Mouse (Mus musculus) small intestine, adult 2 months (tissue): Measurements from ENCODE around the gene Dnajc16. TPM values are rescaled to one million over a fixed set of nuclear protein-coding genes. Genes with fewer than 3 reads are reported as not detected.

Source experiments
- H3K27ac ChIP-seq: fragments of 200-500 bp; 2 replicates; pipeline ENCODE4 v1.5.1; 2012; ENCODE audit warnings: low read depth, low read length, control low read depth, inconsistent platforms; ENCODE audit not compliant: insufficient read depth
- H3K27me3 ChIP-seq: fragments of 200-500 bp; 2 replicates; pipeline ENCODE4 v1.6.1; 2012; ENCODE audit warnings: mild to moderate bottlenecking, moderate library complexity, low read length, inconsistent platforms; ENCODE audit not compliant: control insufficient read depth, insufficient read depth
- H3K36me3 ChIP-seq: fragments of 200-500 bp; 2 replicates; pipeline ENCODE4 v1.6.1; 2012; ENCODE audit warnings: mild to moderate bottlenecking, low read length, control low read depth, inconsistent platforms; ENCODE audit not compliant: control insufficient read depth, insufficient read depth
- H3K4me1 ChIP-seq: fragments of 200-500 bp; 2 replicates; pipeline ENCODE4 v1.6.1; 2012; ENCODE audit warnings: low read length, inconsistent platforms, mixed read lengths; ENCODE audit not compliant: control insufficient read depth, insufficient read depth, insufficient read length
- H3K4me3 ChIP-seq: fragments of 200-500 bp; 2 replicates; pipeline ENCODE4 v1.5.1; 2012; ENCODE audit warnings: low read depth, mild to moderate bottlenecking, control low read depth, inconsistent platforms, low read length, moderate library complexity
- CTCF ChIP-seq: fragments of 200-500 bp; IDR thresholded peaks from 2 replicates; pipeline ENCODE4 v1.5.1; 2012; ENCODE audit warnings: low read depth, mild to moderate bottlenecking, control low read depth, inconsistent platforms, low read length, moderate library complexity, mixed read lengths; ENCODE audit not compliant: insufficient replicate concordance, insufficient read length; ENCODE audit errors: extremely low read depth
- POLR2A ChIP-seq: fragments of 200-500 bp; IDR thresholded peaks from 2 replicates; pipeline ENCODE4 v1.6.1; 2012; ENCODE audit warnings: low read depth, mild to moderate bottlenecking, control low read depth, inconsistent platforms, low read length, moderate library complexity
- WGBS: fragments of 180-500 bp; shearing (Covaris S2); methylation state at CpG from one replicate; pipeline ENCODE4 v1.1.7; 2018; 5-methylcytosine and 5-hydroxymethylcytosine counted together
- polyA plus RNA-seq: library from polyadenylated mRNA; depleted of rRNA; stranded (reverse); fragments of >200 nt; gene quantifications from 2 replicates; pipeline ENCODE4 v1.2.3, GENCODE M21; 2012

The Dnajc16 gene
- polyA plus RNA-seq, 1 experiment = 5.3 TPM

DNA sequence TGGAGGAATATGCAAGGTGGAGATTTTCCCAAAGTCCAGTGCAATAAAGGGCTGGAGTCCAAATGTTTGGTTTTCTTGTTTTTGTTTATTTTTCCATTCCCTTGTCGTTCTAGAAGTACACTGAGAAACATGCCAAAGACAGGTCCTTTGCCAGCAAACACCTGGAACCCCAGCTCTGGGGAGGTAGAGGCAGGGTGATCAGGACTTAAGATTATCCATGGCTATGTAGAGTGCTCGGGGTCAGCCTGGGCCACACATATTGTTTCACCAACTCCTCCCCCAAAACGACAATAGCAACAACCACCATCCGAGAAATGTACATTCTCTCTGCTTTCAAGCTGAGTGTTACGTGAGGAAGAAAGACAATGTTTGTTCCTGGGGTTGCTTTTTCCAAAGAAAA lies 35.3 kb upstream of the Dnajc16 start, which contains the start of gene Cela2a:
TSS of gene Cela2a (minus strand) at position 101 of the 400 bp plus-strand sequence.
- H3K4me1 ChIP-seq = no peaks in the 10 kb centered on the region
- no peak within 1 kb of the TSS for H3K27ac ChIP-seq
- 61% methylated on average over 5 of the region's 5 CpGs for WGBS
- no peak for TF ChIP-seq POLR2A
- H3K36me3 ChIP-seq = no peaks in the 10 kb centered on the region
- H3K27me3 ChIP-seq = no peaks in the 10 kb centered on the region
- H3K4me3 ChIP-seq = no peak within 1 kb of the TSS

DNA sequence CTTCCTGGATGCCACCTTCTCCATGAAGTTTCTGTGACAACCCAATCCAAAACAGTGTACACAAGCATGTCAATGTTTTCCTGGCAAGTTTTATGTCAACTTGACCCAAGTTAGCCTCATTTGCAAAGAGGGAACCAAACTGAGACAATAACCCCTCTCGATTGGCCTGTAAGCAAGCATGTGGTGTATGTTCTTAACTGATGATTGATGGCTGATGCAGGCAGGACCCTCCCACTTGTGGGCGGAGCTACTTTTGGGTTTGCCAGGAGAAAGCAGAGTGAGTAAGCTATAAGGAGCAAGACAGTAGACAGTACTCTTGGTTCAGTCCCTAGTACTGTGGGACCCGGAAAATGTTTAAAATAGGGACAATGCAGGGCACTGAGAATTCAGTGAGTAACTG lies 32.2 kb upstream of the Dnajc16 start:
- Histone ChIP-seq H3K4me1 (no peaks in the 10 kb centered on the region), H3K27ac (no peak overlapping the region), H3K4me3 (no peak overlapping the region), H3K36me3 (no peaks in the 10 kb centered on the region), H3K27me3 (no peaks in the 10 kb centered on the region)
- WGBS = 39% methylated on average over 3 of the region's 3 CpGs
- TF ChIP-seq POLR2A (no peak), CTCF (no peak)

DNA sequence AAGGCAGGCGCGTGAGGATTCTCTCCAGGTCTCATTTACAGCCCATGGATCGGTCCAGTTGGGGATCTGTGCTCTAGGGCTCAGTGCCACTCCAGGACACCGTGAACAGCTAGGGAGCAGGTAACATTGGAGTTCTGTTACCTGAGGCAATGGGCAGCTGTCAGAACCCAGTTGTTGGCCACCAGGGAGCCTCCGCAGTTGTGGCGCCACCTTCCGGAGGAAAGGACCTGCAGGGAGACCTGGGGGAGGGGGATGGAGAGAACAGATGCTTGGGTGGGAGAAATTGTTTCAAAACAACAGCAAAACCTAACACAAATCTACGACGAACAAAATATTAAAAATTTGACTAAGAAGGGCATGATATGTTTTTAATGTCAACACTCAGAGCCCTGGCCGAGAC lies 31.4 kb upstream of the Dnajc16 start:
- TF ChIP-seq CTCF (peak; percentile 44; the same call in 1 of the 2 replicates), POLR2A (no peak)
- Histone ChIP-seq H3K4me3 (no peak overlapping the region), H3K4me1 (no peaks in the 10 kb centered on the region), H3K27me3 (no peaks in the 10 kb centered on the region), H3K27ac (no peak overlapping the region), H3K36me3 (no peaks in the 10 kb centered on the region)
- 78% methylated on average over 10 of the region's 10 CpGs for WGBS

DNA sequence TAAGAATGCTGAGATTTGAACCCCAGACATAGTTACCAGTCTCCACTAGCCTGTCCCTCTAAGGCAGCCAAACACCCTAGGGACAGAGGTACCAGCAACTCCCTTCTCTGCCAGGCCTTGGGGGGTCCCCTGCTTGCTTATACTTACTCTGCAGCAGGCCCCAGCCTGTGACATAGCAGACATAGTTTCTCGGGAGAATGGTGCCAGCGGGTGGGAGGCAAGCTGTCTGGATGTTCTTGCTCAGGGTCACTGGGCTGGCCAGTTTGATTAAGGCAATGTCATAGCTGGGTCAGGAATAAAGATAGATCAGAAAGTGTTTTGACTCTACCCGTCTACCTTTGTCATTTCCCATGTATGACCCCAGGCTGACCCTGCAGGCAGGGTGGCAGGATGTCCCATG lies 30.4 kb upstream of the Dnajc16 start:
- Histone ChIP-seq H3K27ac (no peak overlapping the region), H3K36me3 (no peaks in the 10 kb centered on the region), H3K4me1 (no peaks in the 10 kb centered on the region), H3K4me3 (no peak overlapping the region), H3K27me3 (no peaks in the 10 kb centered on the region)
- WGBS = 78% methylated on average over 3 of the region's 3 CpGs
- TF ChIP-seq POLR2A (no peak), CTCF (no peak)

DNA sequence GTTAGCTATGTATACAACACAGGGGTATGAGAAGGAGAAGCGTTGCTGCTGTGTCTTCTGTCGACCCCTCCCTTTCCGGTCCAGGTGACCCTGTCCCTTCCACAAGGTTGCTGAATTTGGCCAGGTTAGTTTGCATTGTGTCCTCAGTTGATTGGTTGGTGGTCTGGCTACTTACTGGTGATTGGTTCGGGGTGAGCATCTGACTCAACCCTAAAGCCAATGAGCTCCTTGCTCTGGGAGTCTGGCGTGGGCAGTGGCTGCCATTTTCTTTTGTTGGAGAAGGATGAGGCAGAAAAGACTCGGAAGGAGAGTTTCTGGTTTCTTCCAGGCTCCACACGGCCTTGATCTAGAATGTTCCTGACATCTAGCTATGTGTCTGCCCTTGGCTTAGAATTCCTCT lies 28.6 kb upstream of the Dnajc16 start:
- H3K4me1 ChIP-seq = no peaks in the 10 kb centered on the region

DNA sequence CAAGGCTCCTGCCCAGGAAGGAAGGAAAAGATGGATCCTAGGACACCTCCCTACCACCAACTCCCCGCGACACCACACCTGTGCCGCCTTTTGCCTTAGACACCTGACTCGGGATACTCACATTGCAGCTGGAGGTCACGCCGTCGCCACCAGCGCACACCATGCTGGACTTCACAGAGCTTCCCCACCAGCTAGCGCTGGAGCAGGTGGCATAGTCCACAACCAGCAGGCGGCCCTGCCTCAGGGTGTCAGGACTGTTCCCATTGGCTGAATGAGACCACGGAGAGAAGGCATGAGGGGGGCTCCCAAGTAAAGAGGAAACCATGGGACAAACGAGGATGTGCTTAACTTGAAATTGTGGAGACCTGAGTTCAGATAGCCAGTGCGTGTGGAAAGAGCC lies 28.1 kb upstream of the Dnajc16 start:
- TF ChIP-seq CTCF = no peak
- no peak for TF ChIP-seq POLR2A
- Histone ChIP-seq H3K27ac (no peak overlapping the region), H3K4me1 (no peaks in the 10 kb centered on the region), H3K4me3 (no peak overlapping the region), H3K27me3 (no peaks in the 10 kb centered on the region), H3K36me3 (peaks cover 14% of the 10 kb centered on the region)
- 80% methylated on average over 13 of the region's 13 CpGs for WGBS

More for the DNA sequence above, 28.6 kb upstream of the Dnajc16 start:
- no peaks in the 10 kb centered on the region for H3K27me3 ChIP-seq
- H3K27ac ChIP-seq = no peak overlapping the region
- TF ChIP-seq POLR2A = no peak
- peaks cover 11% of the 10 kb centered on the region; the same call in 1 of the 2 replicates for H3K36me3 ChIP-seq
- 91% methylated on average over 7 of the region's 7 CpGs for WGBS
- H3K4me3 ChIP-seq = no peak overlapping the region

DNA sequence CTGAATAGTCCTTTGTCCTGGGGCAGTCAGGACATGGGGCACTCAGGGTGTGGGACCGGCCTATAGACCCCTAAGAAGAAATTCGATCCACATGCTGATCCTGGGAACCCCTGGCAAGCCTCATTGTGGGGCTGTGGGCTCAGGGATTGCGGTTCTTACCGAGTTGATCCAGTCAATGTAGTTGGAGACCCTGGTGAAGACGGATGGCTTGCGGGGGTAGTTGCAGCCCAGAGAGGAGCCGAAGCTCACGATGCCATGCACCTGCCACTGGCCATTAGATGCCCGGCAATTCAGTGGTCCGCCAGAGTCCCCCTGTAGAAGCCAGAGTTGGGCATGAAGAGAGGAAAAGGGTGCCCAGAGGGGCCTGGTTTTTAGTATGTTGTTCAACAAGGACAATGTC lies 27.0 kb upstream of the Dnajc16 start:
- no peak overlapping the region for H3K27ac ChIP-seq
- H3K27me3 ChIP-seq = no peaks in the 10 kb centered on the region
- H3K4me1 ChIP-seq = no peaks in the 10 kb centered on the region
- H3K36me3 ChIP-seq = peaks cover 25% of the 10 kb centered on the region
- no peak for TF ChIP-seq CTCF
- no peak for TF ChIP-seq POLR2A
- 85% methylated on average over 10 of the region's 10 CpGs for WGBS
- no peak overlapping the region for H3K4me3 ChIP-seq
